Mouse (Mus musculus): Measurements from ENCODE around the gene Hs3st3a1. TPM values are rescaled to one million over a fixed set of nuclear protein-coding genes. Genes with fewer than 3 reads are reported as not detected.

Hs3st3a1 gene
- polyA plus RNA-seq, 1 experiment = 0.08 TPM

GRCm38 (mm10) chr11:64558282-64558681, 123.2 kb downstream of the Hs3st3a1 start:
- no peak for DNase-seq (ENCODE audit: low spot score)

GRCm38 (mm10) chr11:64559388-64559787, 124.3 kb downstream of the Hs3st3a1 start:
- no peak for DNase-seq (ENCODE audit: low spot score)

- no peak for DNase-seq (ENCODE audit: low spot score)
Observed at GRCm38 (mm10) chr11:64560471-64560870, 125.3 kb downstream of the Hs3st3a1 start.

DNA sequence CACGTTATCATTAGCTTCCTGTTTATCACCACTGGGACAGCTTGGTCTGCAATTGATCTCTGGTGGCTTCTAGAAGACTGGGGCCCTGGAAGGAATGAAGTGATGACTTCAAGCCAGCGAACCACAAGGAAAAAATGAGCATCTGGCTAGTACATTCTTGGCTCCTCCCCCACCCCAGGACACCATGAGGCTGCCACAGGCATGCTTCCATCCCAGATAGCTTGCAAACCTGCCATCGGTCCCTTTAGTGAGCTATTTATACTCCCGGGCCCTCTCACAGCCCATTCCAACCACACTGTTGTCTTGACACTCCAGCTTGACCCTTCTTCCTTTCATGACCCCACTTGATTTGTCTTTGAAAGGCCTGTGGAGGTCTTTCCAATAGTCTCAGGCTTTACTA, 127.6 kb downstream of the Hs3st3a1 start:
- DNase-seq (ENCODE audit: low spot score) = no peak

Other genes starting within 250 kb of the Hs3st3a1 start
- 0.06 TPM in 1 of 2 replicates, not detected in the other for gene F930015N05Rik, start 1.3 kb downstream of the Hs3st3a1 start, polyA plus RNA-seq (2012; rRNA removed)

Measured in urinary bladder, adult 2 months (tissue).